Mouse (Mus musculus): ENCODE measurements around the gene Rpl26. TPM values are rescaled to one million over a fixed set of nuclear protein-coding genes. Genes with fewer than 3 reads are reported as not detected.

The Rpl26 gene
- total RNA-seq, 4 experiments from 2014 or later = 671 to 819 (median 724) TPM

DNA sequence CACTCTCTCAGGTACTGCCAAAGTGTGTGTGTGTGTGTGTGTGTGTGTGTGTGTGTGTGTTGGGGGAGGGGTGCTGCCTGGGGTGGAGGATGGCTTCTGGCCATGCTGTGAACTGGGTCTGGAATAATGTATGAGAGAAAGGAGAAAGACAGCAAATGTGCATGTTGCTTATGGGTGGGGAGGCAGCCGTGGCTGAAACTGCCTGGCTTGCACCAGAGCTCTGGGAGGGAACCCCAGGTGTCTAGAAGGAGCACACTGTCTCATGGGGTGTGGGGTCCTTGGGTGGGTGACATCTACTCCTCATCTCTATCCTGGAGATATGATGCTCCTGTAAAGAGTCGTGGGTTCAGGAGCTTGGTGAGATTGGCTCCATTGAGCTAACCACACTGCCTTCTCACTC is 12.7 kb upstream of the Rpl26 start:
- DNase-seq (ENCODE audit: low spot score in 2 of 2) = no peak

DNA sequence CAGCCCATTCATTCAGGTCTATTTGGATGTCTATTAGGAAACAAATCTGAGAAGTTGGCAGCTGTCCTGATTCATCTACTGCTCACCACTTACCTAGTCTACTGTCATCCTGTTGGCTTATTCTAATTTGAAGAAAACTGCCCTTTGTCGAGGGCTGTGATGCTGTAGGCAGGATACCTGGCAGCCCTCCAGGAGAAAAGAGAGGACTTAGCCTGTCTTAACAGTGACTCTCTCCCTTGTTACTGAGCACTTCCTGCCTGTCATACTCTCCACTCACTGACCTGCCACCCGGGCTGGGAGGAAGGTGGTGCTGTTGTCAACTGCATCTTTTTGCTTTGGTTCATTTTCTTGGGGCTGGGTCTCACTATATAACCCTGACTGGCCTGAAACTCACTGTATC is 10.8 kb upstream of the Rpl26 start:
- DNase-seq (ENCODE audit: low spot score in 2 of 2) = no peak

DNA sequence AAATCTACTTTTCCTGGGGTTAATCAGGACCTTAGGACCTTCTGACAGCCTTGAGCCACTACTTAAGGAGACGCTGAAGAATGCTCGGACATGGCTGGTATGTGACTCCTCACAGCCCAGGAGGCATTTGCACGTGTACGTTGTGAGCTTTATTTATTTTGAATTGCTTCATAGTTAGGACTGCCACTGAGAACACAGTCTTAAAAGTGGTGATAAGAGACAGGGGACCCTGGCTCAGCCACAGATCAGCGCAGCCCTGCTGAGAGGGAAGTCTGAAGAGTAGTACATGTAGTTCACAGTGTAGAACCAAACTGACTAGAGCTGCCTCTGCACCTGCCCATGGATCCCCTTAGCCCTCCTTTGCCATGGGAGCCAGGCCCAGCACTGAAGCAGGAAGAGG is 9.6 kb upstream of the Rpl26 start:
- DNase-seq (ENCODE audit: low spot score in 2 of 2) = no peak

DNA sequence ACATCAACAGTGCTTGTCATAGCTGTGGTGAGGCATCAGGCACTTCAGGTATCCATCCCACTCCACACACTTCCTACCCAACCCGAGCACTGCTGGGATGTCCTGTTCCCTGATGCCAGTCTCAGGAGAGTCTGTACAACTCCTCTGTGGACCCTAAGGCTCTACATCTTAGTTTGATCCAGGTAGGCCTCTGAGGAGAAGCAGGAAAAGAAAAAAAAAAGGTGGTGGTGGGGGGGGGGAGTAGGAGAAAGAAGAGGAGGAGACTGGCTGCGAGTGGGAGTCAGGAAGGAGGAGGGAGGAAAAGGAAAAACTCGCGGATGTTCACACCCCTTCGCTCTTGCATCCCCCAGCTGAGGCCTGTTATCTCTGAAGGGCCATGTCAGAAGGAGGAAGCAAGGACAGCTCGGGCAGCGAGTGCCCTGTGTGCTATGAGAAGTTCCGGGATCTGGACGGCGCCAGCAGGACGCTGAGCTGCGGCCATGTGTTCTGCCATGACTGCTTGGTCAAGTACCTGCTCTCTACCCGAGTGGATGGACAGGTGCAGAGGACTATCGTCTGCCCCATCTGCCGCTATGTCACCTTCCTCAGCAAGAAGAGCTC is 9.1 kb upstream of the Rpl26 start:
- no peak for DNase-seq (ENCODE audit: low spot score in 2 of 2)

DNA sequence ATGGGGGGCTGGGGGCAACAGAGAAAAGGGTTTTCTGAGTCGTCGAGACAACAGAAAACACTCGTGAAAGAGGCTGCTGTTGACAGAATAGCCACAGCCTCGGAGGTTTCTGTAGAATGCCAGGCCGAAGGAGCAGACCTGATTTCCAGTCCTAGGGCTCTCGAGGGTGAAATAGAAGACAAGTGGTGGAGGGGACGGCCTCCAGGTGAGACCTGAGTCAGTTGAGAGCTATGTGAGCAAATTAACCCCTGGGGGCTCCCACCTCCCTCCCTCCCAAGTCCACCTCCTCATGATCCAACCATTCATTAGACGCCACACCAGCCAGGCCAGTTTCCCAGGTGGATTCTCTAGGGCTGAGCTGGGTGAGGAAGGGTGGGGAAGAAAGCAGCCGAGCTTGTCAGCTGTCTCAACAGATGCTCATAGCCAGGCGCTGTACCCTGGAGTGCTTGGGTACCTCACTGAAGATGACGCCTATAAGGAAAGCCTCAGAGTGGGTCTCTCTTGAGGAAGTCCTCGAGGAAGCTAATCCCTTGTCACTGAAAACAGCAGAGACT is 7.4 kb upstream of the Rpl26 start:
- no peak for DNase-seq (ENCODE audit: low spot score in 2 of 2)

DNA sequence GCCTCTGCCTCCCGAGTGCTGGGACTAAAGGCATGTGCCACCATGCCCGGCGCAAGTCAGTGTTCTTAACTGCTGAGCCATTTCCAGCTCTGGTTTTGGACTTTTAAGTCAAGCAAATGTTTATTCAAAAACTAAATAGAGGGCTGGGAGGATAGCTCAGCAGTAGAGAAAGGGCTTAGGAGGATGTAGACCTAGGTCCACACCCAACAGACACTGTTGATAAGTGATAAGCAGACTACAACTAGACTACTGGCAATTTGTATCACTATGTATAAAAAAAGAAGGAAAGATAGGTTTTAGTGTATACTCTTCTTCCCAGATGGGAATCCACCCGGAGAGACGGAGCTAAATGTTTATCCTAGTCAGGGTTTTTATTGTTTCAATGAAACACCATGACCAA is 5.1 kb upstream of the Rpl26 start:
- no peak for DNase-seq (ENCODE audit: low spot score in 2 of 2)

DNA sequence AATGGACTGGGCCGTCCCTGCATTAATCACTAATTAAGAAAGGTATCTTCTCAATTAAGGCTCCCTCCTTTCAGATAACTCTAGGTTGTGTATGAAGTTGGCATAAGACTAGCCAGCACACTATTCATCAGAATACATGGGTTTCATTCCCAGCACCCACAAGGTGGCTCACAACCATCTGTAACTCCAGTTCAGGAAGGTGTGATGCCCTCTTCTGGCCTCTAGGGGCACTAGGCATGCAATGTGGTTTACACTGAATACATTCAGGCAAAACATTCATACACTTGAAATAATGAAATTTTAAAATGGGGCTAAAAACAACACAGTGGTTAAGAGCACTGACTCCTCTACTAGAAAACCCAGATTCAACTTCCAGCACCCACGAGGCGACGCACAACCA is 4.3 kb upstream of the Rpl26 start:
- DNase-seq (ENCODE audit: low spot score in 2 of 2) = no peak

DNA sequence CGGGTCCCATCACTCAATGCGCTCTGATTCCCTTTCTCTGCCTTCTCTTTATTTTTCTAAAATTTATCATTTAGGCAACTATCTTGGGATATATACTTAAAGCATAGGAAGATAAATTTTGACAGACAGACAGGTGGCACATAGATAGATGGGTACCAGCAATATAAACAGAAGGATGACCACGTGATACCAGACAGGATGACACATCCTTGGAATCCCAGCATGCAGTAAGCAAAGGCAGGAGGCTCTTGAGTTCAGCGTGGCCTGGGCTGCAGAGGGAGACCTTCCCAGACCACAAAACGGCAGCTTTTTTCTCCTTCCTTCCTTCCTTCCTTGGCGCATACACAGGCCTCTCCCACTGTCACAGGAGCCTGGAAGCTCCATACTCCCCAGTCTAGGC is 3.5 kb upstream of the Rpl26 start:
- DNase-seq (ENCODE audit: low spot score in 2 of 2) = no peak

DNA sequence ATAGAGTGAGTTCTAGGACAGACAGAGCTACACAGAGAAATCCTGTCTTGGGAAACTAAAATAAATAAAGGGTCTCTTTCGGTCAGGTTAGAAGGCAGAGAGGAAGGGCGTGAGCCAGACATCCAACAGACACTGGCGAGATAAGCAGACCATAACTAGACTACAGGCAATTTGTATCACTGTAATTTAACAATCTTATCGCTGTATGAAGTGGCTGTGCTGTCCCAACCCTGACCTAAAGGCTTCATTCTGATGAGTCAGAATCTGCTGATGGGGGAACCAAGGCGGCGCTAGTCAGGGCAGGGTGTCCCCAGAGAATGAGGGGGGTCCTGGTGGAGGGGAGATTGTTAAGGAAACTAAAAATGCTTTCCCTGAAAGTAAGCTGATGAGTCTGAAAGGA is 2.6 kb upstream of the Rpl26 start:
- DNase-seq (ENCODE audit: low spot score in 2 of 2) = no peak

DNA sequence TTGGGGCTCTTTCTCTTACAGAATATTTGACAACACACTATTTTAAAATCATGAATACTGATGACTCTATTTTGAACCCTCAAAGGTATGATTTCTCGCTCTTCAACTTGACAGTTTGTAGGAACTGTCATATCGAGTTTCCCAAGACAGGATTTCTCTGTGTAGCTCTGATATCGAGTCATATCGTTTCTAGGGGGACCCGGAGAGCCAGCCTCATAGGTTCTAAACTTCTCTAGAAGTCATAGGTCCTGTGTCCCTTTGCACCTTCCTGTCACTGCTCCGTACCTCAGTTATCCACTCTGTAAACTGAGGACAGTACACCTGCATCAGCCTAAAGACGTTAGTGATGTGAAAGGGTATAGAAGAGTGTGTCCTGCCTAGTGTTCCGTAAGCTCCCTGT is 1.6 kb upstream of the Rpl26 start:
- no peak for DNase-seq (ENCODE audit: low spot score in 2 of 2)

DNA sequence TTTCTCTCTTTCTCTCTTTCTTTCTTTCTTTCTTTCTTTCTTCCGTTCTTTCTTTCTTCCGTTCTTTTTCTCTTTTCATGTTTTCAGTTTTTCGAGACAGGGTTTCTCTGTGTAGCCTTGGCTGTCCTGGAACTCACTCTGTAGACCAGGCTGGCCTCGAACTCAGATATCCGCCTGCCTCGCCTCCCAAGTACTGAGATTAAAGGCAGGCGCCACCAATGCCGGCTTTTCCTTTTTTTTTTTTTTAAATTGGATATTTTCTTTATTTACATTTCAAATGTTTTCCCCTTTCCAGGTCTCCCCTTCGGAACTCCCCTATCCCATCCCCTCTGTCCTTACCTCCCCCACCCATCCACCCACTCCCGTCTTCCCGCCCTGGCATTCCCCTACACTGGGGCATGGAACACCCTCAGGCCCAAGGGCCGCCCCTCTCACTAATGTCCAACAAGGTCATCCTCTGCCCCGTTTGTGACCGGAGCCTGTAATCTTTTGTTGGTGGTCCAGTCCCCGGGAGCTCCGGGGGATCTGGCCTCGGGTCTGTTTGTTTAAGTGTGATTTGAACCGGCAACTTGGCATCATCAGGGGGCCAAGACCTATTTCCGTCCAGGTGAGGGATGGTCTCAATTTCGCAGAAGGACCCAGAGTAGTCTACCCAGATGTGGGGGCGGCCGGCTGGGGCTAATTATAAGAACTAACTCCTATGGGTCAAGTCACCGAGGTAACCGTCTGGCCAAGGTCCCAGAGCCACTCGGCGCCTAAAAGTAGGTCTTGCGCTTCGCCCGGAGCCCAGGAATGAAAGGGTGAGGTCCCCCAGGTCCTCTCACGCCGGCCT is 648 bp upstream of the Rpl26 start:
- no peak for DNase-seq (ENCODE audit: low spot score in 2 of 2)

DNA sequence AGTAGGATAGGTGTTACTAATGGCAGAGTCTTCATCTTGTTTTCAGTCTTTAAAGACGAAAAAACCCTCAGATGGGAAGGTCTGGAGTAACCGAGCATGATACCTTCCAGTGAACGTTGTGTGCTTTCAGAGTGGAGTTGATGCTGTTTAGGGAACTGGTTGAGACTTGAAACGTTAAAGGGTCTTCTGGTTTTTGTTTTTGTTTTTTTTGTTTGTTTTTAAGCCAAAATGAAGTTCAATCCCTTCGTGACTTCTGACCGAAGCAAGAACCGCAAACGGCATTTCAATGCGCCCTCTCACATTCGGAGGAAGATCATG is 623 bp downstream of the Rpl26 start:
- DNase-seq (ENCODE audit: low spot score in 2 of 2) = no peak

DNA sequence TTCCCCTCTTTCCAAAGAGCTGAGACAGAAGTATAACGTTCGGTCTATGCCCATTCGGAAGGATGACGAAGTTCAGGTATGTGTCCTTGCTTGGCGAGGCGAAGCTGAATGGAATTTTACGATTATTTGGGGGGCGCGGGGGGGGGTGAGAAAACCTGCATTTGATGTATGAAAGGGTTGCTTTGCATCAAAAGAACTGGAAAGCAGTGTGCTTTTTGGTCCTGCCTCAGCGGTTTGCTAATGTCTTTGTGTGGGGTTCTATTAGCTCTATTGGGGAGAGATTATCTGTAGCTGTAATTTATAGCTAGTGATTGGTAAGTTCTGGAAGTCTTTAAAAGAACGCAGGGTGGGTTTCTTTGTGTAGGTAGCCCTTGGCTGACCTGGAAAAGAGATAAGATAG is 984 bp downstream of the Rpl26 start:
- DNase-seq (ENCODE audit: low spot score in 2 of 2) = no peak

DNA sequence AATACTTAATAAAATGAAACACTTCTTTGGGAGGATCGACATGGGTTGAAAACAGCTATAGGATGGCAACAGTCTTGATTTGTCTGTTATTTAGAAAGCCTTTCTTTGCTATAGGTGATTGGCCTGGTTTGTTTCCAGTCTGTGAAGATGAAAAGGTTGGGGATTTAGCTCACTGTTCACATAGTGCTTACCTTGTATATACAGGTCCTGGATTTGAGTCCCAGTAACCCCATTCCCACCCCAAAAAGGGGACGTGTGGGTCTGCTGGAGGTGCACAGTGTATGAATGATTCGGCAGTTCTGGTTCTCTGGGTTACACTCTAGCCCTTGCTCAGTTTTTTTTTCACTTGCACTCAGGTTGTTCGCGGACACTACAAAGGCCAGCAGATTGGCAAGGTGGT is 1.4 kb downstream of the Rpl26 start:
- no peak for DNase-seq (ENCODE audit: low spot score in 2 of 2)

DNA sequence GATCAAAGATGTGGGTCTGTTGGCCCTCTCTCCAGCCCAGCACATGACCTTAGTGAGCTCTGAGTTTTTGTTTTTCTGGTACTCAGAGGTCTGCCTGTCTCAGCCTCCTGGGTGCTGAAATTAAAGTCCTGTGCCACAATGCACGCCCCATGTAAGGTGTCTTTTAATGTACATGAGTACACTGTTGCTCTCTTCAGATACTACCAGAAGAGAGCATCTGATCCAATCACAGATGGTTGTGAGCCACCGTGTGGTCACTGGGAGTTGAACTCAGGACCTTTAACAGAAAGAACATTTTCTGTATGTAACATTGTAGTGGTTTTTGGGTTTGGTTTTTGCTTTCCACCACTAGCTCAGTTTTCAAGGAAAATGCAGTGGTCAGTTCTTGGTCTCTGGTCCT is 2.4 kb downstream of the Rpl26 start:
- DNase-seq (ENCODE audit: low spot score in 2 of 2) = no peak

DNA sequence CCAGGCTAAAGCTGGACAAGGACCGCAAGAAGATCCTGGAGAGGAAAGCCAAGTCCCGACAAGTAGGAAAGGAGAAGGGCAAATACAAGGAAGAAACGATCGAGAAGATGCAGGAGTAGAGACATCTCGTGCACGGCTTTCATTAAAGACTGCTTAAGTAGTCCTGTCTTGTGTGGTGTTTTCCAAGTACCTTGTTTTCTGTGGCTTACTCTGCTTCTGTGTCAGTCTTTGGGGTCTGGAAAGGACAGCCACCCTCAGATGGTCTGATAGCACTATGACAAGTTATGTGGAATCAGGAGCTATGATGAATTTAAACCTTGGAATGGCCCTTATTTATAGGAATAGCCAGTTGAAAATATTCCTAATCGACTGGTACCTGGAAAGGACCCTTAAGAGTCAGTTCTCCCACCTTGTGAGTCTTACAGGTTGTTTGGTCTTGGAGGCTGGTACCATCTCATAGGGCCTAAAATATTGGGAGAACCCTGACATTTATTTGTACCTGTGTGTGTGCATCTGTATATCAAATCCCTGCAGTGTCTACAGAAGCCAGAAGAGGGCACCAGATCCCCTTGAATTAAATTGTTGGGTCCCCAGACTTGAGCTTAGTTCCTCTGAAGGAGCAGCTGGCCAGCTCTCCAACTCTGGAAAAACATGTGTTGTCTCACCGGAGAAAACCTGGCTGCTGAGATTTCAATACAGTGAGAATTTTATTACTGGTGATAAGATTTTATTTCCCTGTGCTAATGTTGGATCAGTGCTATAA is 3.2 kb downstream of the Rpl26 start:
- peak; percentile 60 to 61 for DNase-seq (ENCODE audit: low spot score in 2 of 2)

DNA sequence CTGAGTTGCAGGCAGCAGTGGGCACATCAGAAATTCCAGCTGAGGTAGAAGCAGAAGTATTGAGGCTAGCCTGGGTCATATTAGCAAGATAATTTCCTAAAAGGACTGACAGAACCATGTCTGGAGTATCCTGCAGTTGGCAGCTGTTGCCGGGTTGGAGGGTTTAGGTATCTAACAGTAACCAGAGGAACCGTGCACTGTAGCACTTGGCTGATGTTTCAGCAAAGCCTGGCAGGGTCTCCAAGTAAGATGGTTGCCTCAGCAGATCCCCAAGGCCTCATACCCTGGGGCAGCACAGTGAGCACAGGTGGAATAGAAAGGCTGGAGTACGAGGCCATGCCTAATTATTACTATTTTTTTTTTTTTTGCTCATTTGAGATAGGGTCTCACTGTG is 3.8 kb downstream of the Rpl26 start:
- no peak for DNase-seq (ENCODE audit: low spot score in 2 of 2)

DNA sequence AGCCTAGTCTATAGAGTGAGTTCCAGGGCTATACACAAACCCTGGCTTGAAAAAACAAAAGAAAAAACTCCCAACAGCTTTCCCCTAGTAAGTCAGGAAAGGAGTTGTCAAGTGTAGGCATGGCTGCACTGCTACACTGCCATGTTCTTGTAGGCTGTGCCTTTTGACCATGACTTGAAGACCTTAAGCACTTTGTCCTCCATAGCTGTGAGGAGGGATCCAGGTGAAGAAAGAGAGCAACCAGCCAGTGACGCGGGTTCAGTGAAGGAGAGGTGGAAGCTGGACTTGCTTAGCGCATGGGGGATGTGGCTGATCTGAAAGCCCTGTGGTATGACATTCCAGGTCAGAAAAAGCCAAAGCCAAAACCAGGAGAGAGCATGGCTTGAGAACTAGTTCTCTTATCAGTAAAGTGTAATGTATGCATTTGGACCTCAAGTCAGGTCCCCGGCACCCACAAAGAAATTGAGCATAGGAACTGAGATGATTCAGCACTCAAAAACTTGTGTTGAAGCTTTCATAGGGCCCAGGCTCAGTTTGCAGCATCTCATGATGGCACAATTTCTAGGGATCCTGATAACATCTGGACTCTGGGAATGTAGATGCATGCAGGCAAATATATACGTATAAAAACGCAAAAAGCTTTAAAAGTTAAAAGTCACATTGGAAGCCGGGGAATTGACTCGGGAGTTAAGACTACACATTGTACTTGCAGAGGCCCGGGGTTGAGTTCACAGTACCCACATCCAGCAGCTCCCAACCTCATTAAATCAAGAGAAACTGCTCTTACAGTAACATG is 4.5 kb downstream of the Rpl26 start:
- DNase-seq (ENCODE audit: low spot score in 2 of 2) = no peak

DNA sequence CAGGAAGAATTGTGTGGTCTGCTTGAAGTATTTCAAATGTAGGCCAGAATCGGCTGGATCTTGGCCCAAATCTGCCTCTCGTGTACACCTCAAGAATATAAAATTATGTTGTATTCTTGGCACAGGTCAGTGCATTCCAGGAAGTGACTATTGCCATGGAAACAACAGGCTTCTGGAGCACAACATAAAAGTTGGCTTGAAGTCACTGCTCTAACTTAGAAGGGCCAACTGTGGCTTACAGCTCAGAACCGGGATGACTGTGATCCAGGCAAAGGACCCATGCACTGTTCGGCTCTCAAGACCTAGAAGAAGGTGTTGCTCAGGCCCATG is 5.0 kb downstream of the Rpl26 start:
- DNase-seq (ENCODE audit: low spot score in 2 of 2) = no peak

DNA sequence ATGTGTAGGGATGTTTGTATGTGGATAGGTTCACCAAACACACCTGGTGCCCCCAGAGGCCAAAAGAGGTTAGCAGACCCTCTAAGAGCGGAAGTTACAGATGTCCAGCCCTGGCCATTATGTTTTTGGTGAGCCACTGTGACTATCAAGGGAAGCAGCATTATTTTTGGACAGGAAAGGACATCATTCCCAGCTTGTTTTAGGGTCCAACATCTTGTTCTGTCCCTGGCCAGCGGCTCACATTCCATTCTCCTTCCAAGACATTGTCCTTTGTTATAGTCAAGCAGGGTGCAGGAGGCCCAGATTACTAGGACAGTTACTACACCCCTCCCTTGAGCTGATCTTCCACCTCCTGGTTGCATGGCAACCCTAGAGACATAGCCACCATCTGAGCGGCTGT is 5.9 kb downstream of the Rpl26 start:
- no peak for DNase-seq (ENCODE audit: low spot score in 2 of 2)

DNA sequence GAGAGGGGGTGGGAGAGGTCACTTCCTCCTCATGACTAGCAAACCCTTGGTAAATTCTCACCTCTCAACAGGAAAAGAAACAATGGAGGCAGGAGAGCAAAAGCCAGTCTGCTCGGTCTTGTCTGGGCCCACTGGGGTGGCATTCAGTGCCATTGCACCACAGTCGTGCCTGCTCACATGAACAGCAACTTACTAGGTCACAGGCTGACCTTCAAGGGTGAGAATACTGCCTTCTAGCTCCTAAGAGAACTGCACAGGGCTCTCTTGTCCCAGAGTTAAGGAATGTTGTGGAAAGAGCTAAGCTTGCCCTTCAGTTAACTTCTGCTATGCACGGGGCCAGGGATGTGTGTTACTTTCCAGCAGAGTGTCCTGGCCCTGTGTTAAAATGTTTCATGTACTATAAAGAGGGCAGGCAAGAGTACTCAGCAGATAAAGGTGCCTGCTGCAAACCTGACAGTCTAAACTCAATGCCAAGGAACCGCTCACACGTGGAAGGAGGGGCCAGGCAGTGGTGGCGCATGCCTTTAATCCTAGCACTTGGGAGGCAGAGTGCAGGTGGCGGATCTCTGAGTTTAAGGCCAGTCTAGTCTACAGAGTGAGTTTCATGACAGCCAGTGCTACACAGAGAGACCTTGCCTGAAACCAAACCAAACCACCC is 7.6 kb downstream of the Rpl26 start:
- no peak for DNase-seq (ENCODE audit: low spot score in 2 of 2)
